Mouse (Mus musculus): ENCODE results near the gene Pdx1. TPM values are rescaled to one million over a fixed set of nuclear protein-coding genes. Genes with fewer than 3 reads are reported as not detected.

Gene Pdx1
- polyA plus RNA-seq, 1 experiment from 2014 or later: 6.7 TPM

- 8% methylated on average over 2 of the region's 2 CpGs for WGBS
- H3K9ac ChIP-seq (ENCODE audit: low read depth, low read length): no peak overlapping the region
Observed at GRCm38 (mm10) chr5:147309786-147310185, 40.0 kb downstream of the Pdx1 start.

GRCm38 (mm10) chr5:147312830-147313685, 43.3 kb downstream of the Pdx1 start:
- peak overlapping the region; percentile 51 for H3K27ac ChIP-seq (ENCODE audit: low read depth, low read length)
- H3K4me2 ChIP-seq (replicated peaks; ENCODE audit: low read depth): peak overlapping the region; percentile 59
- ATAC-seq: no peak
- no peaks in the 10 kb centered on the region for H3K4me1 ChIP-seq (replicated peaks; ENCODE audit: control insufficient read depth, insufficient read depth, low read length)
- WGBS: 3% methylated on average over 27 of the region's 27 CpGs
- no peaks in the 10 kb centered on the region for H3K36me3 ChIP-seq (ENCODE audit: control insufficient read depth, insufficient read depth)
- H3K4me3 ChIP-seq (ENCODE audit: low read depth, low read length): peak overlapping the region; percentile 27
- H3K9ac ChIP-seq (ENCODE audit: low read depth, low read length): peak overlapping the region; percentile 23; the same call in 1 of the 2 replicates
- peaks cover 16% of the 10 kb centered on the region; the same call in 1 of the 2 replicates for H3K27me3 ChIP-seq (replicated peaks; ENCODE audit: control insufficient read depth, insufficient read depth, low read length)
- TF ChIP-seq CTCF (IDR thresholded peaks at IDR 0.05; ENCODE audit: low read depth): no peak
- H3K9me3 ChIP-seq (ENCODE audit: control insufficient read depth): no peaks in the 10 kb centered on the region

More at GRCm38 (mm10) chr5:147309786-147310185, 40.0 kb downstream of the Pdx1 start:
- no peak for ATAC-seq
- no peak overlapping the region for H3K4me3 ChIP-seq (ENCODE audit: low read depth, low read length)
- H3K4me1 ChIP-seq (replicated peaks; ENCODE audit: control insufficient read depth, insufficient read depth, low read length): no peaks in the 10 kb centered on the region
- no peak for TF ChIP-seq CTCF (IDR thresholded peaks at IDR 0.05; ENCODE audit: low read depth)
- H3K27ac ChIP-seq (ENCODE audit: low read depth, low read length): 0 out of 2 replicates have a peak overlapping the region, but pooled peaks have one; percentile 90
- no peaks in the 10 kb centered on the region for H3K9me3 ChIP-seq (ENCODE audit: control insufficient read depth)
- H3K36me3 ChIP-seq (ENCODE audit: control insufficient read depth, insufficient read depth): no peaks in the 10 kb centered on the region
- H3K4me2 ChIP-seq (replicated peaks; ENCODE audit: low read depth): peak overlapping the region; percentile 69; the same call in 1 of the 2 replicates
- peaks cover 21% of the 10 kb centered on the region; the same call in 1 of the 2 replicates for H3K27me3 ChIP-seq (replicated peaks; ENCODE audit: control insufficient read depth, insufficient read depth, low read length)

DNA sequence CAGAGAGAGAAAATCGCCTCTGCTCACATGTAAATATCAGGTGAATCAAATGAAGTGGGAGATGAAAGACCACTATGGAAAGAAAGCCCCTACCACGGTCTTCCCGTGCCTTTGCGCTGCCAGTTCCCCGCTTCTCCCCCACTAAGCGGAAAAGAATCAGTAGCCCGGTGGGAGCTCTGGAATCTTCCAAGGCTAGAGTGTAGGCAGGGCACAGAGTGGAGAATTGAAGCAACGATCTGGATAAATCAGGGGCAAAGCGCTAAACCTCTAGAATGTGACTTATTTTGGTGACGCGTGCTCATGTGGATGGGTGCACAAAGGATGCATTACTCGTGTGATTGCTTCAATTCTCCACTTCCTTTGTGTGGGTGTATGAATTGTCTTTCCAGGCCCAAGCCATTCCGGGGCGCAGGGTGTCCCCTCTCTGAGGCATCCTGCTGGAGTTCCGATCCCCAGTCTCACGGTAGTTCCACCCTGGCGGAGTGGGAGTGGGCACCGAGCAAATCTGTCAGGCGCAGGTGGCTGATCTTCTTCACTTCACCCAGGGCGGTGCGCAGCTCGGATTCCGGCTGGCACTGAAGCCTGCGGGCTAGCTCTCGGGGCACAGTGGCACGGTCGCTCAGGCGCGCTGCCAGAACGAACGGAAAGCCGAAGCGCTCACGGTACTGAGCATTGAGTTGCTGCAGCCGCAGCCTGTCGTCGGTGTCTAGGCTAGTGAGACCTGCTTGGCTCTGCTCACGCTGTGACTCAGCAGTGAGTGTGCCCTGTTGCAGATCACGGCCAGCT, 45.1 kb downstream of the Pdx1 start:
- WGBS: 1% methylated on average over 39 of the region's 39 CpGs
- H3K9ac ChIP-seq (ENCODE audit: low read depth, low read length): peak overlapping the region; percentile 68
- H3K4me1 ChIP-seq (replicated peaks; ENCODE audit: control insufficient read depth, insufficient read depth, low read length): no peaks in the 10 kb centered on the region
- peaks cover 17% of the 10 kb centered on the region; the same call in 1 of the 2 replicates for H3K27me3 ChIP-seq (replicated peaks; ENCODE audit: control insufficient read depth, insufficient read depth, low read length)
- peak overlapping the region; percentile 48 for H3K4me3 ChIP-seq (ENCODE audit: low read depth, low read length)
- no peak for TF ChIP-seq CTCF (IDR thresholded peaks at IDR 0.05; ENCODE audit: low read depth)
- H3K4me2 ChIP-seq (replicated peaks; ENCODE audit: low read depth): peak overlapping the region; percentile 59
- H3K36me3 ChIP-seq (ENCODE audit: control insufficient read depth, insufficient read depth): no peaks in the 10 kb centered on the region
- ATAC-seq: peak; percentile 62
- no peaks in the 10 kb centered on the region for H3K9me3 ChIP-seq (ENCODE audit: control insufficient read depth)
- H3K27ac ChIP-seq (ENCODE audit: low read depth, low read length): peak overlapping the region; percentile 89

DNA sequence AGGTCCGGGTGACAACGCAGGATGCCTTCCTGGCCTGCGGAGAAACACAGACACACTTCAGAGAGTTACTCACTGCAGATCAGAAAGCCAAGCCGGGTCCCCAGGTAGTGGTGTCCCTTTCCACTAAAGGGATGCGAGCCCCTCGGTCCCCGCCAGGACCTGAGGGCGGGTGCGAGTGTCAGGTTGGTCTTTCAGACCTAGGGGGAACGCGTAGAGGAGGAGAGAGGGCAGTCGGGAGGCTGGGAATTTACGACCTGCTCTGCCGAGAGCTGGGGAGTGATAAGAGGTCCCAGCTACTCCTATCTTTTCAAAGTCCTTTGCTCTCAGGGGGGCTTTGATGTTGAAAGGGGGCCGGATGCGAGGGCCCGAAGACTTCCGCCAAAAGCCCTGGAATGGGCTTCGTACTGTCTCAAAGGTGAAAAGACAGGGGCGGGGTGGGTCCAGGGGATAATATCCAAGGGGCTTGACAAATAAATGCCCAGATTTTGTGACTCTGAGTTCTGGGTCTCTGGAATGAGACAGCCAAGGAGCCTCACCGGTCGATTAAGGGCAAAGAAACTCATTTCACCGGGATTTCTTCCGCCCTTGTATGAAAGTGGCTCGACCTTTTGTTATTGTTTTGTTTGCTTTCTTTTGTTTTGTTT, 45.8 kb downstream of the Pdx1 start:
- under 1% methylated on average over 25 of the region's 25 CpGs for WGBS
- TF ChIP-seq CTCF (IDR thresholded peaks at IDR 0.05; ENCODE audit: low read depth): no peak

DNA sequence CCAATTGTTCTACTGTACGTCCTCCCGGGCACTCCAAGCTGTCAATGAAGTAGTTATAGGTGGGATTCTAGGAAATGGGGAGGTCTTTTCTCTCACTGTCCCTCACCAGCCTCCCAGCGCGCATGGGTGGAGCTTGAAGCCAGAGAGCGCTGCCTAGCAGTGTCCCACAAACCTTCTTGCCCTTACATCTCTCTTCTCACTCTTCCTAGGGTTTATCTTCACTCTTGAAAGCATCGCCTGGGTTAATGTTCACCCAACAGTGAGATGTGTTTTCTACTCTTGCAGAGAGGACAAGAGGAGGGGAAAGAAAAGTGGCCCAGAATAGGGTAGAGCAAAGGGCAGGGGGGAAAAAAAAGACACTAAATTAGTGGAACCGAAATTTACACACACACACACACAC, 47.6 kb downstream of the Pdx1 start:
- no peak for TF ChIP-seq CTCF (IDR thresholded peaks at IDR 0.05; ENCODE audit: low read depth)
- Histone ChIP-seq H3K9ac (ENCODE audit: low read depth, low read length) (no peak overlapping the region), H3K4me1 (replicated peaks; ENCODE audit: control insufficient read depth, insufficient read depth, low read length) (no peaks in the 10 kb centered on the region), H3K9me3 (ENCODE audit: control insufficient read depth) (no peaks in the 10 kb centered on the region), H3K36me3 (ENCODE audit: control insufficient read depth, insufficient read depth) (no peaks in the 10 kb centered on the region), H3K4me2 (replicated peaks; ENCODE audit: low read depth) (peak overlapping the region; percentile 51), H3K27me3 (replicated peaks; ENCODE audit: control insufficient read depth, insufficient read depth, low read length) (peaks cover 11% of the 10 kb centered on the region; the same call in 1 of the 2 replicates), H3K27ac (ENCODE audit: low read depth, low read length) (0 out of 2 replicates have a peak overlapping the region, but pooled peaks have one; percentile 11), H3K4me3 (ENCODE audit: low read depth, low read length) (peak overlapping the region; percentile 5; the same call in 1 of the 2 replicates)
- peak; percentile 36 for ATAC-seq
- WGBS: 5% methylated on average over 7 of the region's 7 CpGs

More for the DNA sequence above, 45.8 kb downstream of the Pdx1 start:
- peaks cover 17% of the 10 kb centered on the region; the same call in 1 of the 2 replicates for H3K27me3 ChIP-seq (replicated peaks; ENCODE audit: control insufficient read depth, insufficient read depth, low read length)
- peak overlapping the region; percentile 48 for H3K4me3 ChIP-seq (ENCODE audit: low read depth, low read length)
- ATAC-seq: peak; percentile 51
- H3K9me3 ChIP-seq (ENCODE audit: control insufficient read depth): no peaks in the 10 kb centered on the region
- no peaks in the 10 kb centered on the region for H3K36me3 ChIP-seq (ENCODE audit: control insufficient read depth, insufficient read depth)
- H3K4me2 ChIP-seq (replicated peaks; ENCODE audit: low read depth): peak overlapping the region; percentile 59
- H3K9ac ChIP-seq (ENCODE audit: low read depth, low read length): peak overlapping the region; percentile 68
- no peaks in the 10 kb centered on the region for H3K4me1 ChIP-seq (replicated peaks; ENCODE audit: control insufficient read depth, insufficient read depth, low read length)
- H3K27ac ChIP-seq (ENCODE audit: low read depth, low read length): peak overlapping the region; percentile 89
